Mouse (Mus musculus) CH12.LX (cell line): ENCODE measurements around the gene B4galnt4. TPM values are rescaled to one million over a fixed set of nuclear protein-coding genes. Genes with fewer than 3 reads are reported as not detected.

Source experiments
- DNase-seq: peaks from one replicate; pipeline ENCODE4 v3.0.0-alpha.2; 2013; ENCODE audit errors: extremely low read depth
- H3K27ac ChIP-seq: 2 replicates; pipeline ENCODE4 v1.5.1; 2012; ENCODE audit warnings: low read depth, mild to moderate bottlenecking, control low read depth, moderate library complexity; ENCODE audit not compliant: insufficient read depth
- H3K27me3 ChIP-seq: replicated peaks from 2 replicates; pipeline ENCODE3; 2012; ENCODE audit warnings: inconsistent platforms
- H3K36me3 ChIP-seq, 2 experiments: replicated peaks in 1 of 2; 2 replicates each; pipeline versions ENCODE3 to v1.6.1; 2012; ENCODE audit warnings: inconsistent platforms in 1 of 2, low read length in 1 of 2, mild to moderate bottlenecking in 1 of 2, mixed read lengths in 1 of 2, moderate library complexity in 1 of 2; ENCODE audit not compliant: control insufficient read depth in 1 of 2, insufficient read depth in 1 of 2
- H3K4me1 ChIP-seq, 2 experiments: 2 replicates each; pipeline ENCODE4 v1.6.1; 2012; ENCODE audit warnings: inconsistent platforms in 1 of 2, moderate library complexity in 1 of 2; ENCODE audit not compliant: insufficient read depth in 2 of 2, control insufficient read depth in 1 of 2
- H3K4me2 ChIP-seq: 2 replicates; pipeline ENCODE4 v1.6.1; 2012; ENCODE audit warnings: low read depth, mild to moderate bottlenecking, control low read depth; ENCODE audit not compliant: poor library complexity, insufficient read depth, severe bottlenecking
- H3K4me3 ChIP-seq, 3 experiments: fragments of 150-350 bp in 1 of 3; sonication (generic) in 1 of 3; replicated peaks in 1 of 3; 2 replicates each; pipeline versions ENCODE3 to v1.5.1; 2011 to 2012; ENCODE audit warnings: low read depth in 2 of 3, low read length in 2 of 3, mild to moderate bottlenecking in 2 of 3, moderate library complexity in 2 of 3, control low read depth in 1 of 3, improper control_type of control experiment in 1 of 3, inconsistent platforms in 1 of 3, mixed read lengths in 1 of 3; ENCODE audit not compliant: poor library complexity in 1 of 3
- H3K79me2 ChIP-seq: replicated peaks from 2 replicates; pipeline ENCODE4 v1.6.1; 2012; ENCODE audit warnings: mild to moderate bottlenecking, moderate library complexity; ENCODE audit not compliant: control insufficient read depth, poor library complexity, insufficient read depth, severe bottlenecking; ENCODE audit errors: extremely low read depth
- H3K9ac ChIP-seq: 2 replicates; pipeline ENCODE4 v1.6.1; 2012; ENCODE audit warnings: low read depth, mild to moderate bottlenecking, control low read depth, moderate library complexity; ENCODE audit not compliant: insufficient read depth
- H3K9me3 ChIP-seq: replicated peaks from 2 replicates; pipeline ENCODE3; 2012; ENCODE audit warnings: low read length, inconsistent platforms, mixed read lengths
- EP300 ChIP-seq: IDR thresholded peaks from 2 replicates; pipeline ENCODE4 v1.6.1; 2011; ENCODE audit warnings: low read length, improper control_type of control experiment
- IRF4 ChIP-seq: IDR thresholded peaks from 2 replicates; pipeline ENCODE4 v1.6.1; 2014; ENCODE audit warnings: low read depth, mild to moderate bottlenecking, inconsistent platforms, low read length, improper control_type of control experiment
- JUN ChIP-seq: IDR thresholded peaks from 2 replicates; pipeline ENCODE4 v1.6.1; 2011; ENCODE audit warnings: low read depth, mild to moderate bottlenecking, low read length, improper control_type of control experiment, moderate library complexity; ENCODE audit not compliant: insufficient read depth
- JUND ChIP-seq: conservative IDR thresholded peaks from 2 replicates; pipeline ENCODE4 v1.6.1; 2011; ENCODE audit warnings: low read depth, low read length, improper control_type of control experiment
- MAFK ChIP-seq: IDR thresholded peaks from 2 replicates; pipeline ENCODE4 v1.6.1; 2011; ENCODE audit warnings: low read length, improper control_type of control experiment; ENCODE audit not compliant: insufficient replicate concordance
- MAZ ChIP-seq: IDR thresholded peaks from 2 replicates; pipeline ENCODE4 v1.6.1; 2012; ENCODE audit warnings: low read depth, mild to moderate bottlenecking, inconsistent platforms, low read length, improper control_type of control experiment, moderate library complexity
- MXI1 ChIP-seq: IDR thresholded peaks from 2 replicates; pipeline ENCODE4 v1.6.1; 2011; ENCODE audit warnings: mild to moderate bottlenecking, low read depth, low read length, improper control_type of control experiment
- PAX5 ChIP-seq: IDR thresholded peaks from 2 replicates; pipeline ENCODE4 v1.6.1; 2012; ENCODE audit warnings: low read length, inconsistent platforms, mixed read lengths
- POLR2A ChIP-seq: IDR thresholded peaks from 2 replicates; pipeline ENCODE4 v1.6.1; 2011; ENCODE audit warnings: low read depth, mild to moderate bottlenecking, improper control_type of control experiment, low read length
- RAD21 ChIP-seq: IDR thresholded peaks from 2 replicates; pipeline ENCODE4 v1.6.1; 2011; ENCODE audit warnings: low read depth, mild to moderate bottlenecking, low read length, improper control_type of control experiment, moderate library complexity
- SMC3 ChIP-seq: IDR thresholded peaks from 2 replicates; pipeline ENCODE4 v1.6.1; 2011; ENCODE audit warnings: low read depth, low read length, improper control_type of control experiment
- TBP ChIP-seq: conservative IDR thresholded peaks from 2 replicates; pipeline ENCODE4 v1.6.1; 2011; ENCODE audit warnings: low read depth, low read length, improper control_type of control experiment
- USF1 ChIP-seq: IDR thresholded peaks from 2 replicates; pipeline ENCODE4 v1.6.1; 2014; ENCODE audit warnings: low read depth, mild to moderate bottlenecking, inconsistent platforms, low read length, improper control_type of control experiment
- ZC3H11A ChIP-seq: IDR thresholded peaks from 2 replicates; pipeline ENCODE4 v1.6.1; 2012; ENCODE audit warnings: low read depth, mild to moderate bottlenecking, inconsistent platforms, low read length, improper control_type of control experiment
- dilution Hi-C: fragments of 300-500 bp; cut with MboI; formaldehyde crosslinking; loops from 2 replicates; pipeline ENCODE4 v1.14.3; 2020; ENCODE audit warnings: low sequenced_read_pairs; ENCODE audit not compliant: extremely low pct_unique_long_range_greater_than_20kb, extremely low pct_ligation_motif_present
- in situ Hi-C: fragments of 300-500 bp; cut with MboI; formaldehyde crosslinking; loops from 3 replicates; pipeline ENCODE4 v1.14.3; 2019; ENCODE audit warnings: low sequenced_read_pairs, low pct_ligation_motif_present, low pct_unique_long_range_greater_than_20kb, mixed read lengths
- polyA plus RNA-seq: library from polyadenylated mRNA; unstranded; fragments of >175 nt; gene quantifications from 2 replicates; pipeline ENCODE4 v1.2.1, GENCODE M21; 2012; ENCODE audit warnings: low read depth; ENCODE audit not compliant: insufficient read length
- total RNA-seq, 2 experiments: library from RNA; depleted of rRNA; stranded (reverse); fragments of 300-350 nt in 1 of 2; fragments of >200 nt in 1 of 2; gene quantifications; 2 replicates each; pipeline ENCODE4 v1.2.3; 2012 to 2014

B4galnt4 gene
- total and polyA plus RNA-seq, 3 experiments: 0.91 to 13.1 (median 2.9) TPM

DNA sequence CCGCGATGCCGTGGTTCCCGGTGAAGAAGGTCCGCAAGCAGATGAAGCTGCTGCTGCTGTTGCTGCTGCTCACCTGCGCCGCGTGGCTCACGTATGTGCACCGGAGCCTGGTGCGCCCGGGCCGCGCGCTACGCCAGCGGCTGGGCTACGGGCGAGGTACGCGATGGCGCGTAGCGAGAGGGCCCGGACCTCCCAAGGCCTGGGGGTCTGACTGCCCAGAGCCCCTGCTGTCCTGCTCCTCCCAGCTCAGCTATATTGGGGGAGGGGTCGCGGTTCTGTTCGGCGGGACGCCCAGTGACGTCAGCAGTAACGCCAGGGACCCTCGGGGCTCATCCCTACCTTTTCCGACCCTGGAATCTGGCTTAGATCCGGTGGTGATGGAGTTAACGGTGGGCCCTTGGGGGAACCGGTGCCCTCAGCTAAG, 377 bp downstream of the B4galnt4 start:
- dilution Hi-C loops: no loop called here
- TF ChIP-seq MXI1: peak; percentile 0; the same call in 1 of the 2 replicates
- TF ChIP-seq JUN: no peak
- no peak for TF ChIP-seq RAD21
- Histone ChIP-seq H3K4me2 (peak overlapping the region; percentile 92), H3K4me1 (peaks cover 21 to 40% of the 10 kb centered on the region in 2 experiments), H3K27ac (no peak overlapping the region), H3K27me3 (peaks cover 82% of the 10 kb centered on the region), H3K4me3 (peak overlapping the region; percentile 12 to 65 (median 21)), H3K79me2 (no peaks in the 10 kb centered on the region), H3K9me3 (peaks cover 10% of the 10 kb centered on the region), H3K36me3 (no peaks in the 10 kb centered on the region), H3K9ac (peak overlapping the region; percentile 38)
- in situ Hi-C loops: no loop called here
- DNase-seq: no peak

DNA sequence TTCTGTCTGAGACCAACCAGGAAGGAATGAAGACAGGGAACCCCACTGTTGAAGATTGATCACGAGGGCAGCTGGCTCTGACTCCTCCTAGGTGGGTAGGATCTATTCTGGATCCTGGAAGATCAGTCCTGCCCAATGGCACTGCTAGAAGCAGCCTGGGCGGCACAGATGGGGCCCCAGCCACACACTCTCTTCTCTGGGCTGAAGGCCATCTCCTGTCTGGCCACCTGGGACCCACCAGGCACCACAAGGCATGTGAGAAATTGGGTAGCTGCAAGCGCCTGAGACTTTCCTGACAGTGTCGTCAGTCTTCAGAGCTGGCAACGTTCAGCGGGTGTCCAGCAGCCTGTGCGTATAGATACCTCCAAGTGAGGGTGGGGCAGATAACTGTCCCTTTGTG, 1.6 kb downstream of the B4galnt4 start:
- Histone ChIP-seq H3K27me3 (peaks cover 93% of the 10 kb centered on the region), H3K4me1 (peaks cover 19 to 42% of the 10 kb centered on the region in 2 experiments), H3K36me3 (peaks cover 0 to 2% of the 10 kb centered on the region in 2 experiments), H3K4me3 (no peak overlapping the region), H3K4me2 (no peak overlapping the region), H3K27ac (no peak overlapping the region), H3K79me2 (no peaks in the 10 kb centered on the region), H3K9me3 (no peaks in the 10 kb centered on the region)
- no peak for DNase-seq
- dilution Hi-C loops: no loop called here
- no peak for TF ChIP-seq EP300
- TF ChIP-seq, all 38 proteins: peak for 0
- H3K9ac ChIP-seq: no peak overlapping the region
- in situ Hi-C loops: no loop called here

DNA sequence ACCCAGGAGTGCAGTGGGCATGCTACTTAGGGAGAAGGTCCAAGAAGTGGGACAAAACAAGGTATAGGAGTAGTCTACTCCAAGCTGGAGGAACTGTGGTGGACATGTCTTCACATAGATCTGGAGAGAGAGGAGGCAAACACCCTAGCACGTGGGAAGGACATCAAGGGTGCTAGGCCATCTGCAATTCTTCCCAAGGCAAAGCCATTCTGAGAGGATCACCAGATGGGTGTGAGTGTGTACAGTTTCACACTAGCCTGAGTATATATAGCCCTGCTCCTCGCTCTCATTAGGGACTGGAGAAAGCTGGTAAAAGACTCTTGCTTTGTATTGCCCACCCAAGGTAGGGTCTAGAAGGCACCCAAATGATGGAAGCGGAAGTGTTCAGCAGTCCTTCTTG, 2.4 kb downstream of the B4galnt4 start:
- Histone ChIP-seq H3K4me2 (no peak overlapping the region), H3K4me3 (no peak overlapping the region), H3K9ac (no peak overlapping the region), H3K79me2 (no peaks in the 10 kb centered on the region), H3K36me3 (peaks cover 0 to 3% of the 10 kb centered on the region in 2 experiments), H3K9me3 (no peaks in the 10 kb centered on the region), H3K27ac (no peak overlapping the region), H3K4me1 (peaks cover 19 to 34% of the 10 kb centered on the region in 2 experiments), H3K27me3 (peaks cover 96% of the 10 kb centered on the region)
- dilution Hi-C loops (no loop called here), in situ Hi-C loops (no loop called here)
- no peak for DNase-seq
- TF ChIP-seq JUN: no peak
- TF ChIP-seq IRF4: no peak
- TF ChIP-seq USF1: no peak

DNA sequence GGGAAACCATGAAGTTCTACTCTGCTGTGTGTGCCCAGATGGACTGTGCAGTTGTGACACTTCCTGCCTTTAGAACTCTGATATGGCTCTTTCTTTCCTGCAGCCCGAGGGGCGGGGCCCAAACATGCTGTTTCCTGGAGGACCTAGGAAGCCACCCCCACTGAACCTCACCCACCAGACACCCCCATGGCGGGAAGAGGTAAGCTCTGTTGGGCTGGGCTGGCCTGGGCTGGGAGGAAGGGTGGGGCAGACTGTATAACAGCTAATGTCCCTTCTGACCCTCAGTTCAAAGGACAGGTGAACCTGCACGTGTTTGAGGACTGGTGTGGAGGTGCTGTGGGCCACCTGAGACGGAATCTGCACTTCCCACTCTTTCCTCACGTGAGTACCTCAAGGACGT, 3.3 kb downstream of the B4galnt4 start:
- Histone ChIP-seq H3K36me3 (peaks cover 0 to 3% of the 10 kb centered on the region in 2 experiments), H3K9me3 (no peaks in the 10 kb centered on the region), H3K4me3 (no peak overlapping the region), H3K4me2 (no peak overlapping the region)
- in situ Hi-C loops: no loop called here
- no peak for TF ChIP-seq JUND
- TF ChIP-seq TBP: no peak
- TF ChIP-seq PAX5: no peak
- no peak for TF ChIP-seq JUN
- TF ChIP-seq SMC3: no peak
- TF ChIP-seq POLR2A: no peak
- TF ChIP-seq MAFK: no peak
- no peak for TF ChIP-seq ZC3H11A
- no peak for TF ChIP-seq MAZ
- TF ChIP-seq, all 38 proteins: peak for 0
- no peak for DNase-seq
- H3K9ac ChIP-seq: no peak overlapping the region
- no peaks in the 10 kb centered on the region for H3K79me2 ChIP-seq
- peaks cover 13 to 26% of the 10 kb centered on the region in 2 experiments for H3K4me1 ChIP-seq
- no peak overlapping the region for H3K27ac ChIP-seq
- H3K27me3 ChIP-seq: peaks cover 96% of the 10 kb centered on the region
- dilution Hi-C loops: no loop called here
